Mouse (Mus musculus): ENCODE results near the gene Ckap5. TPM values are rescaled to one million over a fixed set of nuclear protein-coding genes. Genes with fewer than 3 reads are reported as not detected.
A peak's percentile ranks its signal among the peaks of the same experiment; 100 is the strongest.
"Not testable (repeated sequence)": the region's sequence is repeated elsewhere in the genome, so short reads cannot be mapped to it uniquely, and the experiment has no call there.

Ckap5 gene
- total RNA-seq, 2 experiments from 2014 or later, result 132 to 139 TPM

DNA sequence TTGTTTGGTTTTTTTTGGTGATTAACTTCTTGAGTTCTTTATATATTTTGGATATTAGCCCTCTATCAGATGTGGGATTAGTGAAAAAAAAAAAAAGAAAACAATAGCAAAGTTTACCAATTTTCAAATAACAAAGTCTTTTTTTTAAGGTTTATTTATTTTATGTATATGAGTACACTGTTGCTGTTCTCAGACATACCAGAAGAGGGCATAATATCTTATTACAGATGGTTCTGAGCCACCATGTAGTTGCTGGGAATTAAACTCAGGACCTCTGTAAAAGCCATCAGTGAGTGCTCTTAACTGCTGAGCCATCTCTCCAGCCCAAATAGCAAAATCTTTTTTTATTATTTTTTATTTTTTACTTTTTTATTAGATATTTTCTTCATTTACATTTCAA is 82.8 kb downstream of the Ckap5 start:
- intact Hi-C loops (cut with DNase I); DNase-seq (ENCODE audit: low spot score in 2 of 2): not testable (repeated sequence)

DNA sequence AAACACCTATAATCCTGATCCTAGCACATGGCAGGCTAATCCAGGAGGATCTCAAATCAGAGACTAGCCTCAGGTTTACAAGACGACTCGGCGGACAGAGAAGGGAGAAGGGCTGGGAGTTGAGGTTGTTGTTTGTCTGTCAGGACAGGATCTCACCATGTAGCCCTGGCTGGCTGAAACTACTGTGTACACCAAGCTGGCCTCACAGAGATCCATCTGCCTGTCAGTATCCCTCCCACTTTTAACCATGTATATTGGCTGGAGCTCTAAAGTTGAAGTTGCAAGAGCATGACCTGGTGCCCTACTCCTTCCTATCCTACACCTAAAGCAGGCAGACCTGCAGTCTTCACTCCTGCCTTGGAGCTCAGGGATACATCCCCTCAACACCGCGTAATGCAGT is 95.8 kb downstream of the Ckap5 start:
- intact Hi-C loops (cut with DNase I), result no loop called here
- no peak for DNase-seq (ENCODE audit: low spot score in 2 of 2)

GRCm38 (mm10) chr2:91623366-91623765 is 96.8 kb downstream of the Ckap5 start:
- intact Hi-C loops (cut with DNase I), result not testable (repeated sequence)

GRCm38 (mm10) chr2:91627486-91627885 is 100.9 kb downstream of the Ckap5 start:
- intact Hi-C loops (cut with DNase I), result no loop called here
- DNase-seq (ENCODE audit: low spot score in 2 of 2), result no peak

More at GRCm38 (mm10) chr2:91623366-91623765, 96.8 kb downstream of the Ckap5 start:
- DNase-seq (ENCODE audit: low spot score in 2 of 2), result not testable (repeated sequence)

DNA sequence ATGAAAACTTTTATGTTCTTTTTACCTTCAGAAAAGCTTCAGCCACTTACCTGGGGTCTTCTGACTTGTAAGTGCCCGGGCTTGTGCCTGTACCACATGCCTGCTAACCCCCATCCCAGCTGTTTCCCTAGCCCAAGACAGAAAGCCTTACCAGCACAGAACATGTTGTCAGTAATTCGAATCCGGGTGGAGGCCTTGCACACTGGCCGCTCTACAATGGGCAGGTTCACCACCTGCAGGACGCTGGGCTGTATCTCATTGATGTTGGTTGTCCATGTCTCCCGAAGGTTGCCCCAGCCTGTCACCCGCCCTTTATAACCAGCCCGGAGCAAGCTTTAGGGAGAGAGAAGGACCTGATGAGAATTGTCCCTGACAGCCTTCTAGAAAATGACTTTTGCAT is 101.6 kb downstream of the Ckap5 start:
- DNase-seq (ENCODE audit: low spot score in 2 of 2), result no peak
- intact Hi-C loops (cut with DNase I), result no loop called here

DNA sequence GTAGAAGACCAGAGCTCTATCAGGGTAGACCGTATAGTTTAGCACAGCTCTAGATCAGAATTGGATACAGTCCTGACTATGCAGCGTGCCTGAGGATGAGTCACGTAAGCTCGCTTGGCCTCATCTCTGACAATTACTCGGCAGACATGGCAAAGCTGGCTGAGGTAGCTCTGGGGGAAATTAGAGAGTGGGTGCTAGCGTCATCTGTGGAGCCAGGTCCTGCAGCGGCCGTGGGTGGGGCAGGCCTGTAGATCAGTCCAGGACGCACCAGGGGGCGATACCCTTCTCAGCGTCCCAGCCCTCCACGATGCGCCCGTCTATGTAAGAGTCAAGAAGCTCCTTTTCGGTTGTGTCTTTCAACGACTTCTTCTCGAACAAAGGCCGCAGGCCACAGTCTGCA is 103.1 kb downstream of the Ckap5 start:
- peak in 1 of 2 experiments; percentile 81 for DNase-seq (ENCODE audit: low spot score in 2 of 2)

DNA sequence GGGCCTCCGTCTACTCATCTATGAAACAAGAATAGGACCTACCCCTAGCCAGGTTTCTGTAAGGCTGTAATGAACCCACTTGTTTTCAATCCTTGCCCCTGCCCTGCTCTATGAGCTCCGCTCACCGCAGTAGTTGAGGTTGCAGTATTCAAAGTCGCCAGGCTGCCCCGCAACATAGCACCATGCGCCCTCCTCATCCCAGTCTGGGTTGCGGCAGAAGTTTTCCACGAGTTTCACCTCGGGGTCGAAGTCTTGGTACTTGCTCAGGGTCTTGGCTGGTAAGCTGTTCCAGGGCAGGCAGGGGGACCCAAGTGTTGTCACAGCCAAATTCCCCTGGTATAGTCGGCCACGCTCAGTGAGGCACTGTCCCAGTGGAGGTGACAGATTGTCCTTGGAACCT is 103.8 kb downstream of the Ckap5 start:
- intact Hi-C loops (cut with DNase I), result no loop called here
- DNase-seq (ENCODE audit: low spot score in 2 of 2), result no peak

More for the DNA sequence above, 103.1 kb downstream of the Ckap5 start:
- intact Hi-C loops (cut with DNase I), result no loop called here

GRCm38 (mm10) chr2:91631826-91632225 is 105.3 kb downstream of the Ckap5 start:
- intact Hi-C loops (cut with DNase I), result no loop called here
- DNase-seq (ENCODE audit: low spot score in 2 of 2), result no peak

- DNase-seq (ENCODE audit: low spot score in 2 of 2), result no peak
- intact Hi-C loops (cut with DNase I), result no loop called here
These were observed 105.8 kb downstream of the Ckap5 start for GRCm38 (mm10) chr2:91632316-91632715.

DNA sequence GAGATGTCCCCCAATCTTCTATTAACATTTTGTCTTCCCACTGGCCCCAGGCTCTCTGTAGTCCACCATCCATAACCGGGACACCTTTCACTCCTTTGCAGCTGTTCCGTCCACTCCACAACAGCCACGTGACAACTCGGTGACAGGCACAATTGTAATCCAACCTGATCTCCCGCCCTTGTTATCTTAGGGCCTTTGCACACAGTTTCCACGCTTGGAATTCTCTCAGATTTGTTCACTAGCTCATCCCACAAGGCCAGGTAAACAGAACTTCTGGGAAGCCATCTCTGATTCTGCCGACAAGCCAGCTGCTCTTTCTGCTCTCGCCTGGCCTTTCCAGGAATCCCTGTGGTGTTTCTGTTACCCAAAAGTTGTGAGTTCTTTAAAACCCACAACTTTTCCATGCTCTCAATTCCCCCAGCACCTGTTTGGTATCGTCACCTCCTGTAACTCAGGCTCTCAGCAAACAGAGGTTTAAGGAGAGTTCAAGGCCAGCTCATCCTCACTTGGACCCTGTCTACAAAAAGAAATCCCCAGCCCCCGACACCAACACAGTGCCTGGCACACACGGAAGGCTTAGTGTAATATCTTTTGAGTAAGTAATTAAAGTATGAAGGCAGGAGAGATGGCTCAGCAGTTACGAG is 106.9 kb downstream of the Ckap5 start:
- intact Hi-C loops (cut with DNase I), result no loop called here
- DNase-seq (ENCODE audit: low spot score in 2 of 2), result no peak

- intact Hi-C loops (cut with DNase I), result no loop called here
- peak in 1 of 2 experiments; percentile 57 for DNase-seq (ENCODE audit: low spot score in 2 of 2)
These were observed 108.3 kb downstream of the Ckap5 start for GRCm38 (mm10) chr2:91634841-91635240.

- intact Hi-C loops (cut with DNase I), result no loop called here
- DNase-seq (ENCODE audit: low spot score in 2 of 2), result no peak
These were observed 108.9 kb downstream of the Ckap5 start for GRCm38 (mm10) chr2:91635486-91635885.

- intact Hi-C loops (cut with DNase I), result no loop called here
- no peak for DNase-seq (ENCODE audit: low spot score in 2 of 2)
These were observed 109.7 kb downstream of the Ckap5 start, which contains the start of gene F2 for GRCm38 (mm10) chr2:91636229-91636628. F2 (minus strand) TSS chr2:91636414.

DNA sequence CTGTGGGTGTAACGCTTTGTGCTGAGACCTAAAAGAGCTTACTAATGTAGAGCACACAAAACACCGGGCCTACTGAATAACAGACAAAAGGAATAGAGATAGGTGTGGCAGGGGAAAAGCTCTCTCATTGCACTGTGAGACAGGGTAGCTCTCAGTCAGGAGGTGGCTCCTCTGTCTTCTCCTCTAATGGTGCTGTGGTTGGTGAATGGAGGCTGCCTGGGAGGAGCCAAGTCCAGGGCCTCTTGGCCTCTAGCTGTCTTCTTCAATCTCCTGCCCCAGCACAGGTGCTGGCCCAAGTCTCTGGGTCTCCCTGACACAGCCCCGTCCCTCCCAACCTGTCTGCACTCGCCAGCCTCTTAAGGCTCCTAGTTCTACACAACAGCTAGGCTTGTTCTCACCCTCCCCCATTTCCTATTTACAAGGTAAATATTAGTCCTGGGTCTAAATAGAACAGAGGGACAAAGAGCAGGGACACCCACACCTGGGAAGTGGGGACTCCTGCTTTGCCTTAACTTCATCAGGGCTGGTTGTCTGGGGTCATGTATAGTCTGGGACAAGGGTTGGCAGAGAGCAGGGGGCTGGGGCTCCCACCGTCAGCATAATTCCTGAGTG is 110.3 kb downstream of the Ckap5 start:
- DNase-seq (ENCODE audit: low spot score in 2 of 2), result no peak
- intact Hi-C loops (cut with DNase I), result no loop called here

DNA sequence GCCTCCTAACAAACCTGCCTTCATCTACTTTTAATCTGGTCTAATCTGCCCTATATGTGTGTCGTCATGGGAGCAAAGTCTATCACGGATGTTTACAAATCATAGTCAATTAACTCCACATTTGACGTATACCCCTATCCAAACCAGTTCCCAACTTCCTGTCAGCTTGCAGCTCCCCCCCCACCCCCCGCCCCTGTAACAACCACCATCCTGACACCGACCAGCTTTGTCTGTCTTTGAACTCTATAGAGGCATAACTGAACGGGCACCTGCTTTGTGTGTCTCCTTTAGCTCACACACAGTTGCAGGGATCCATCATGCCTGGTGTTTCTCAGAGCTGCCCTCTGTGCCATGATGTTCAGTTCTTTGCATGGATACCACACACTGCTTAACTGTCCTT is 112.4 kb downstream of the Ckap5 start:
- DNase-seq (ENCODE audit: low spot score in 2 of 2), result no peak
- intact Hi-C loops (cut with DNase I), result no loop called here

GRCm38 (mm10) chr2:91642825-91643415 is 116.4 kb downstream of the Ckap5 start:
- DNase-seq (ENCODE audit: low spot score in 2 of 2), result no peak
- intact Hi-C loops (cut with DNase I), result no loop called here

GRCm38 (mm10) chr2:91644021-91644420 is 117.5 kb downstream of the Ckap5 start:
- intact Hi-C loops (cut with DNase I), result no loop called here

GRCm38 (mm10) chr2:91645354-91645753 is 118.8 kb downstream of the Ckap5 start:
- no peak for DNase-seq (ENCODE audit: low spot score in 2 of 2)
- intact Hi-C loops (cut with DNase I), result no loop called here

More at GRCm38 (mm10) chr2:91644021-91644420, 117.5 kb downstream of the Ckap5 start:
- no peak for DNase-seq (ENCODE audit: low spot score in 2 of 2)

- intact Hi-C loops (cut with DNase I), result no loop called here
- no peak for DNase-seq (ENCODE audit: low spot score in 2 of 2)
These were observed 119.2 kb downstream of the Ckap5 start for GRCm38 (mm10) chr2:91645811-91646210.

- DNase-seq (ENCODE audit: low spot score in 2 of 2), result peak; percentile 37 to 58
- intact Hi-C loops (cut with DNase I), result no loop called here
These were observed 120.2 kb downstream of the Ckap5 start for GRCm38 (mm10) chr2:91646733-91647132.

DNA sequence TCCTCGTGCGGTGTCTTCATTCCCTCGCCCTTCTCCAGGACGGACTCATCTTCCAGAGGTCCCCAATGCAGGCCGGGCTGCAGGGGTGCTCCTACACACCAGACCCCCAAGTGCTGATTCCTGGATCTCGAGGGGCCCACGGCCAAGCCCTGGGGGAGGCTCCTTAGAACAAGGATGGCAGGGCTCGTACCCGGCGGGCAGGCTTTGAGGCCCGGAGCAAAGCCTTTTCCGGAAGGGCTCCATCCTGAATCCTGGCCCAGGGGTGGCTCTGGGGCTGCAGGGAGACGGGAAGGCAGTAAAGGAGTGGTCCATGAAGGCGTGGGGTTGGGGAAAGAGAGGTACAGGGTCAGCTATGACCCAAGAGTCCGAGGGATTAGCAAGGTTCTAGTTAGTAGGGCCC is 122.6 kb downstream of the Ckap5 start:
- DNase-seq (ENCODE audit: low spot score in 2 of 2), result no peak
- intact Hi-C loops (cut with DNase I), result no loop called here
